Comparison of ENCODE assay signal across 9 mouse cellular contexts in the genomic region with DNA sequence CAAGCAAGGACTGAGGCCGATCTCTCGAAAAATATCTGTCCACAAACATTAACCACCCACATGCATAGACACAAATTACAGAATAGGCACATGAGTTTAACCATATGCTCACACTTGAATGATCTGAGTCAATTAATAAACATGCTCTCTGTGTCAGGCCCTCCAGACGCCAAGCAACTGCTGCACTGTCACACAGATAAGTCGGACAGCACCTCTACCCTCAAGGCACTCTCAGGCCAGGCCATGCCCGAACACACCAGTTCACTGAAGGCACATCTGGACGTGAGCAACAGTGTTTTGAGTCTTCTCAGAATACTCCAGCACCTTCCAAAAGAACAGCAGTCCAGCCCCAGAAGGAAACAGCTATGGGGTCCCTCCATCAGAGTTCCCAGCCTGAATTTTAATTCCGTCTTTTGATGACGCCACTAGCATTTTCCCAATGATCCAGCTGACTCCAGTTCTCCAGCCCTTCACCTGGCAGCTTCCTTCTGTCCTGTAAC. TPM values are rescaled to one million over a fixed set of nuclear protein-coding genes. Genes with fewer than 3 reads are reported as not detected.
DNase-seq lines count a peak whose midpoint lies in the region; ATAC-seq and TF ChIP-seq lines count a peak whose summit lies in the region.
"Had no signal": no experiment of that assay in that cellular context is flagged by ENCODE, and none has a peak within 500 bp of the region (broad histone marks: within the 10 kb centered on the region; RNA-seq: fewer than 3 reads in every experiment).

No protein-coding gene starts in this region.

- WGBS in lung, embryonic 14.5 days = 26% methylated on average over 8 of the region's 8 CpGs
- 17% methylated on average over 8 of the region's 8 CpGs for WGBS in forebrain, embryonic 10.5 days
- WGBS in limb, embryonic 10.5 days = 29% methylated on average over 8 of the region's 8 CpGs
- WGBS in stomach, embryonic 15.5 days = 31% methylated on average over 8 of the region's 8 CpGs

- no peaks in the 10 kb centered on the region for H3K27me3 ChIP-seq in lung, embryonic 14.5 days (ENCODE audit: insufficient read depth, low read length)
- no peaks in the 10 kb centered on the region for H3K27me3 ChIP-seq in forebrain, embryonic 10.5 days (ENCODE audit: poor library complexity, severe bottlenecking)
- no peaks in the 10 kb centered on the region for H3K27me3 ChIP-seq in limb, embryonic 10.5 days (ENCODE audit: low read depth, poor library complexity, severe bottlenecking)
- H3K27me3 ChIP-seq in stomach, embryonic 15.5 days (replicated peaks) = no peaks in the 10 kb centered on the region
- H3K27me3 ChIP-seq: liver, embryonic 15.5 days had no signal

- peaks cover 18% of the 10 kb centered on the region; the same call in 1 of the 2 replicates for H3K4me1 ChIP-seq in lung, embryonic 14.5 days (ENCODE audit: insufficient read depth)
- H3K4me1 ChIP-seq in forebrain, embryonic 10.5 days = peaks cover 70% of the 10 kb centered on the region
- peaks cover 46% of the 10 kb centered on the region for H3K4me1 ChIP-seq in limb, embryonic 10.5 days
- H3K4me1 ChIP-seq in stomach, embryonic 15.5 days = peaks cover 32% of the 10 kb centered on the region

- no peak for DNase-seq in lung, embryonic 14.5 days
- no peak for DNase-seq in lung, postnatal 10 days
- no peak for DNase-seq in forebrain, embryonic 10.5 days (ENCODE audit: extremely low spot score, low spot score)
- no peak for DNase-seq in limb, embryonic 10.5 days (ENCODE audit: low spot score)
- DNase-seq in testis, postnatal 14 days (ENCODE audit: low spot score) = no peak

- no peaks in the 10 kb centered on the region for H3K9me3 ChIP-seq in lung, embryonic 14.5 days (ENCODE audit: low read depth, low read length)
- H3K9me3 ChIP-seq in forebrain, embryonic 10.5 days = no peaks in the 10 kb centered on the region
- H3K9me3 ChIP-seq in limb, embryonic 10.5 days (replicated peaks) = no peaks in the 10 kb centered on the region
- no peaks in the 10 kb centered on the region for H3K9me3 ChIP-seq in stomach, embryonic 15.5 days
- H3K9me3 ChIP-seq: liver, embryonic 15.5 days had no signal

- no peak overlapping the region for H3K4me3 ChIP-seq in lung, embryonic 14.5 days (ENCODE audit: low read depth, low read length)
- H3K4me3 ChIP-seq in forebrain, embryonic 10.5 days = peak overlapping the region; percentile 95
- H3K4me3 ChIP-seq in limb, embryonic 10.5 days = peak overlapping the region; percentile 9; the same call in 1 of the 2 replicates
- H3K4me3 ChIP-seq in stomach, embryonic 15.5 days (replicated peaks) = peak overlapping the region; percentile 2; the same call in 1 of the 2 replicates
- H3K4me3 ChIP-seq: liver, embryonic 15.5 days had no signal

- ATAC-seq in lung, embryonic 14.5 days (ENCODE audit: insufficient read depth) = no peak
- ATAC-seq in stomach, embryonic 15.5 days (ENCODE audit: insufficient read depth, low FRiP score, low read depth) = no peak
- ATAC-seq in monocyte, adult 5-6 weeks (replicated peaks; ENCODE audit: insufficient number of reproducible peaks, low FRiP score, low TSS enrichment, poor library complexity, severe bottlenecking) = no peak
- ATAC-seq in megakaryocyte-erythroid progenitor cell, adult 5-6 weeks (replicated peaks; ENCODE audit: low FRiP score, low TSS enrichment, poor library complexity, severe bottlenecking) = no peak

- H3K36me3 ChIP-seq in lung, embryonic 14.5 days (ENCODE audit: insufficient read depth) = no peaks in the 10 kb centered on the region
- H3K36me3 ChIP-seq in forebrain, embryonic 10.5 days (replicated peaks) = peaks cover 7% of the 10 kb centered on the region
- H3K36me3 ChIP-seq in limb, embryonic 10.5 days = 0 out of 2 replicates have a peak, but pooled peaks cover 3% of the 10 kb centered on the region
- H3K36me3 ChIP-seq in stomach, embryonic 15.5 days = no peaks in the 10 kb centered on the region
- H3K36me3 ChIP-seq: liver, embryonic 15.5 days had no signal

- no peak for TF ChIP-seq CTCF in lung, embryonic 14.5 days (IDR thresholded peaks at IDR 0.05; ENCODE audit: low read depth)

- H3K4me2 ChIP-seq in lung, embryonic 14.5 days = peak overlapping the region; percentile 29
- peak overlapping the region; percentile 37 for H3K4me2 ChIP-seq in stomach, embryonic 15.5 days

- no peak overlapping the region for H3K9ac ChIP-seq in lung, embryonic 14.5 days
- H3K9ac ChIP-seq in stomach, embryonic 15.5 days = no peak overlapping the region
- H3K9ac ChIP-seq: liver, embryonic 15.5 days had no signal

- peak overlapping the region; percentile 33; the same call in 1 of the 2 replicates for H3K27ac ChIP-seq in lung, embryonic 14.5 days (ENCODE audit: low read depth)
- H3K27ac ChIP-seq in forebrain, embryonic 10.5 days = peak overlapping the region; percentile 99
- H3K27ac ChIP-seq in limb, embryonic 10.5 days = no peak overlapping the region
- peak overlapping the region; percentile 40; the same call in 1 of the 2 replicates for H3K27ac ChIP-seq in stomach, embryonic 15.5 days
- H3K27ac ChIP-seq: liver, embryonic 15.5 days had no signal

RNA-seq across cellular contexts. Expression of gene Ago1, which starts 2.1 kb away (rescaled TPM):
- polyA plus RNA-seq in lung, embryonic 14.5 days (2014; fragmentation: Nextera tagmentation; extraction: Ambion mirVana) = 10.7 and 11.6 TPM in 2 replicates
- 9.1 and 11.4 TPM in 2 replicates for polyA plus RNA-seq in forebrain, embryonic 10.5 days (2016; fragmentation: Nextera tagmentation; extraction: Ambion mirVana)
- polyA plus RNA-seq in limb, embryonic 10.5 days (2016; fragmentation: Nextera tagmentation; extraction: Ambion mirVana) = 4.8 and 5.9 TPM in 2 replicates
- 5.1 and 5.2 TPM in 2 replicates for polyA plus RNA-seq in stomach, embryonic 15.5 days (2015; fragmentation: Nextera tagmentation; extraction: Ambion mirVana)
- total RNA-seq in monocyte, adult 5-6 weeks (2017) = 10.7 to 25.3 TPM (median 18.5 TPM) in 3 replicates
- 35.3 and 42.6 TPM in 2 replicates for total RNA-seq in megakaryocyte-erythroid progenitor cell, adult 5-6 weeks (2014; fragmentation: Nextera tagmentation)
- total RNA-seq in megakaryocyte-erythroid progenitor cell, adult 5-6 weeks (2017) = 23.3 and 32.2 TPM in 2 replicates

RNA-seq across cellular contexts. Expression of gene Ago3, which starts 36.9 kb away (rescaled TPM):
- polyA plus RNA-seq in lung, embryonic 14.5 days (2014; fragmentation: Nextera tagmentation; extraction: Ambion mirVana) = 19.1 and 19.5 TPM in 2 replicates
- 12.0 and 15.7 TPM in 2 replicates for polyA plus RNA-seq in forebrain, embryonic 10.5 days (2016; fragmentation: Nextera tagmentation; extraction: Ambion mirVana)
- polyA plus RNA-seq in limb, embryonic 10.5 days (2016; fragmentation: Nextera tagmentation; extraction: Ambion mirVana) = 12.4 and 18.5 TPM in 2 replicates
- polyA plus RNA-seq in stomach, embryonic 15.5 days (2015; fragmentation: Nextera tagmentation; extraction: Ambion mirVana) = 13.9 and 15.2 TPM in 2 replicates
- total RNA-seq in monocyte, adult 5-6 weeks (2017) = 3.9 to 11.1 TPM (median 6.4 TPM) in 3 replicates
- total RNA-seq in megakaryocyte-erythroid progenitor cell, adult 5-6 weeks (2014; fragmentation: Nextera tagmentation) = 18.0 and 31.5 TPM in 2 replicates
- total RNA-seq in megakaryocyte-erythroid progenitor cell, adult 5-6 weeks (2017) = 3.0 and 20.2 TPM in 2 replicates
